ENCODE assay signal across 8 mouse cellular contexts in the genomic region with DNA sequence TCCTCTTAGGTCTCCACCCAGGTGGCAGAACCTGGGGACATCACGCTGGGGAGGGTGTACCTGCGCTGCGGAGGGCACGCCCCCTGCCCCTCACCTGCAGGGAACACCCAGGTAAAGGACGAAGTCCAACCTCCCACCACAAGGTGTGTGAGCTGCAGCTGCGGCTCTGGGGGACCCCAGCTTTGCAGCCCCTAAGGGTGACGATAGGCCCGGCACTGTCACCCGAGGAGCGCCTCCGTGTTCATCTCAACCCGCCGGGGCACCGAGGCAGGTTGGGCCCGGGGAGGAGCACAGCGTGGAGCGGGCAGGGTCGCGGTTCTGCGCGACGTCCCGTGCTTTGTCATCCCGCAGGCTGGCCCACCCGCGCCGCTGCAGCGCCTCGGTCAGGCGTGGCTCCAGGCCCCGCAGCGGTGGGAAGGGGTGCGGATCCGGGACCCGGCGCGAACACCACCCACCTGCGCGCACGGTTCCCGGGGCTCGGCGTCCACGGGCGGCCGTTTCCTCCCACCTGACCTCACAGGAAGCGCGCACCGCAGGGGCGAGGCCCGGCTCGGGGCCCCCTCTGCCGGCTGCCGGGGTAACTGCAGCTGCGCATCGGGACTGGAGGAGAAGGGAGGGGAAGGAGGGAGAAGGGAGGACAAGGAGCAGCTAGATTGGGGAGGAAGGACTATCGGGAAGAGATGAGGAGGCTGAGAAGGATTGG. TPM values are rescaled to one million over a fixed set of nuclear protein-coding genes. Genes with fewer than 3 reads are reported as not detected.
DNase-seq lines count a peak whose midpoint lies in the region; ATAC-seq lines count a peak whose summit lies in the region.

No protein-coding gene starts in this region.

- peak overlapping the region; percentile 95 for H3K4me2 ChIP-seq in intestine, embryonic 16.5 days (ENCODE audit: low read depth, low read length)

- no peaks in the 10 kb centered on the region for H3K36me3 ChIP-seq in embryonic facial prominence, embryonic 10.5 days (replicated peaks)
- no peaks in the 10 kb centered on the region for H3K36me3 ChIP-seq in intestine, embryonic 16.5 days (ENCODE audit: control insufficient read depth, insufficient read depth, low read length)

- H3K9me3 ChIP-seq in embryonic facial prominence, embryonic 10.5 days: no peaks in the 10 kb centered on the region
- no peaks in the 10 kb centered on the region for H3K9me3 ChIP-seq in intestine, embryonic 16.5 days (ENCODE audit: control insufficient read depth, low read length)

- intact Hi-C loops in left cerebral cortex, postnatal 14 days (cut with DNase I): no loop called here

- peak overlapping the region; percentile 86 for H3K27ac ChIP-seq in embryonic facial prominence, embryonic 10.5 days (replicated peaks)
- H3K27ac ChIP-seq in intestine, embryonic 16.5 days (ENCODE audit: low read length): no peak overlapping the region

- H3K4me3 ChIP-seq in embryonic facial prominence, embryonic 10.5 days: peak overlapping the region; percentile 86
- peak overlapping the region; percentile 74 for H3K4me3 ChIP-seq in intestine, embryonic 16.5 days (ENCODE audit: low read length)

- WGBS in embryonic facial prominence, embryonic 10.5 days: under 1% methylated on average over 57 of the region's 57 CpGs
- WGBS in intestine, embryonic 16.5 days: under 1% methylated on average over 57 of the region's 57 CpGs

- peak; percentile 77 for DNase-seq in adrenal gland, adult 8-10 months
- peak; percentile 92 for DNase-seq in embryonic facial prominence, embryonic 10.5 days (ENCODE audit: low spot score)
- DNase-seq in gastrocnemius, postnatal 4 days (ENCODE audit: low spot score in 2 of 2): peak; percentile 60 to 71
- DNase-seq in left cerebral cortex, postnatal 14 days (ENCODE audit: low spot score in 2 of 2): peak; percentile 85 to 90
- peak; percentile 91 for DNase-seq in right cerebral cortex, postnatal 25 days
- peak; percentile 87 for DNase-seq in urinary bladder, postnatal 25 days (ENCODE audit: low spot score)

- H3K4me1 ChIP-seq in embryonic facial prominence, embryonic 10.5 days: peaks cover 31% of the 10 kb centered on the region
- H3K4me1 ChIP-seq in intestine, embryonic 16.5 days (ENCODE audit: control insufficient read depth, insufficient read depth, low read length): peaks cover 4% of the 10 kb centered on the region; the same call in 1 of the 2 replicates

- H3K9ac ChIP-seq in intestine, embryonic 16.5 days (ENCODE audit: low read depth, low read length): peak overlapping the region; percentile 85

- ATAC-seq in intestine, embryonic 16.5 days: peak; percentile 90
- ATAC-seq in megakaryocyte-erythroid progenitor cell, adult 5-6 weeks (replicated peaks; ENCODE audit: low FRiP score, low TSS enrichment, poor library complexity, severe bottlenecking): peak; percentile 83

- peaks cover 62% of the 10 kb centered on the region for H3K27me3 ChIP-seq in embryonic facial prominence, embryonic 10.5 days (replicated peaks; ENCODE audit: low read depth, poor library complexity, severe bottlenecking)
- H3K27me3 ChIP-seq in intestine, embryonic 16.5 days (replicated peaks; ENCODE audit: control insufficient read depth, insufficient read depth, low read length): no peaks in the 10 kb centered on the region; the same call in 1 of the 2 replicates

RNA-seq across cellular contexts. Expression of gene Neurog3, which starts 22.2 kb away (rescaled TPM):
- total RNA-seq in adrenal gland, adult 8-10 months (2022): not detected
- 0.88 and 0.98 TPM in 2 replicates for polyA plus RNA-seq in embryonic facial prominence, embryonic 10.5 days (2016; fragmentation: Nextera tagmentation; extraction: Ambion mirVana)
- not detected for total RNA-seq in gastrocnemius, postnatal 4 days (2021)
- polyA plus RNA-seq in intestine, embryonic 16.5 days (2015; fragmentation: Nextera tagmentation; extraction: Ambion mirVana): 6.1 and 6.3 TPM in 2 replicates
- total RNA-seq in left cerebral cortex, postnatal 14 days (2021): not detected
- not detected in 2 replicates for total RNA-seq in megakaryocyte-erythroid progenitor cell, adult 5-6 weeks (2014; fragmentation: Nextera tagmentation)
- total RNA-seq in megakaryocyte-erythroid progenitor cell, adult 5-6 weeks (2017): not detected in 2 replicates

RNA-seq across cellular contexts. Expression of gene Fam241b, which starts 33.1 kb away (rescaled TPM):
- 10 to 100 TPM in 2 of 4 experiments, 1 to 10 TPM in 2; 5.6 to 11.7 (median 8.7) TPM for total RNA-seq in adrenal gland, adult 8-10 months (2022)
- polyA plus RNA-seq in embryonic facial prominence, embryonic 10.5 days (2016; fragmentation: Nextera tagmentation; extraction: Ambion mirVana): 17.4 and 18.0 TPM in 2 replicates
- total RNA-seq in gastrocnemius, postnatal 4 days (2021): under 1 TPM; 0.23 to 0.47 TPM
- 42.4 and 43.1 TPM in 2 replicates for polyA plus RNA-seq in intestine, embryonic 16.5 days (2015; fragmentation: Nextera tagmentation; extraction: Ambion mirVana)
- total RNA-seq in left cerebral cortex, postnatal 14 days (2021): 10 to 100 TPM; 51.0 to 60.4 TPM
- 0.28 TPM in 1 of 2 replicates, not detected in the other for total RNA-seq in megakaryocyte-erythroid progenitor cell, adult 5-6 weeks (2014; fragmentation: Nextera tagmentation)
- total RNA-seq in megakaryocyte-erythroid progenitor cell, adult 5-6 weeks (2017): 0.14 TPM in 1 of 2 replicates, not detected in the other

Comparison
In these comparisons a context has a peak if more than half of its experiments do, and no peak if none do; other contexts are left out.
1. RNA of gene Fam241b, which starts 33.1 kb away (total RNA-seq): 51.0 to 60.4 TPM in left cerebral cortex, postnatal 14 days and 5.6 to 11.7 TPM in adrenal gland, adult 8-10 months; 0.23 to 0.47 TPM in gastrocnemius, postnatal 4 days and 0.14 to 0.28 TPM in megakaryocyte-erythroid progenitor cell, adult 5-6 weeks; every median in the first group is over 4 times any median in the second.
2. Peak in every context shown above with its lines, with median percentiles within 50 percentile points of each other: DNase-seq.